Mouse (Mus musculus): ENCODE results near the gene Nol4l. TPM values are rescaled to one million over a fixed set of nuclear protein-coding genes. Genes with fewer than 3 reads are reported as not detected.
"Not testable (repeated sequence)": the region's sequence is repeated elsewhere in the genome, so short reads cannot be mapped to it uniquely, and the experiment has no call there.

Nol4l gene
- polyA plus RNA-seq, 1 experiment from 2014 or later: 11.3 TPM

DNA sequence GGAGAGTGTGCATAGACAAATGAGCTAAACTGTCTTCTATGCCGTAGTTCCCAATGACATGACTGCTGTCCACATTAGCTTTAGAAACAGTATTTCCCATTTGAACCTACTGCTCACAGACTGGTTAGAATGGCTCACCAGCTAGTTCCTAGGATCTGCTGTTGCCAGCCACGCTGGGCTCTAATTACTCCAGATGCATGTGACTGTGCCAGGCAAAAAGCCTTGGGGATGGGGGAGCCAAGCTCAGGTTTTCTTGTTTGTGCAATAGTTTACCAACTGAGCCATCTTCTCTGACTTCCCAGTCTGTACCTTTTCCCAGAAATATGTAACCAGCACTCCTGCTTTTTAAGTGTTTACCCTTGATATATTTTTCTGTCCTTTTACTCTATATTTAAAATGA lies 154.4 kb downstream of the Nol4l start:
- Histone ChIP-seq H3K4me1 (no peaks in the 10 kb centered on the region), H3K9ac (no peak overlapping the region), H3K4me2 (no peak overlapping the region), H3K36me3 (peaks cover 26% of the 10 kb centered on the region), H3K9me3 (no peaks in the 10 kb centered on the region), H3K27me3 (no peaks in the 10 kb centered on the region), H3K27ac (no peak overlapping the region), H3K4me3 (no peak overlapping the region)
- 62% methylated on average over 2 of the region's 2 CpGs for WGBS
- no peak for ATAC-seq (ENCODE audit: borderline replicate concordance, extremely low read depth, low FRiP score, low TSS enrichment)

- no peak overlapping the region for H3K9ac ChIP-seq
- H3K4me1 ChIP-seq: no peaks in the 10 kb centered on the region
- H3K27me3 ChIP-seq: no peaks in the 10 kb centered on the region
- no peaks in the 10 kb centered on the region for H3K9me3 ChIP-seq
- H3K27ac ChIP-seq: no peak overlapping the region
- no peak for ATAC-seq (ENCODE audit: borderline replicate concordance, extremely low read depth, low FRiP score, low TSS enrichment)
- no peak overlapping the region for H3K4me3 ChIP-seq
- no peak overlapping the region for H3K4me2 ChIP-seq
- H3K36me3 ChIP-seq: peaks cover 44% of the 10 kb centered on the region
These were observed 158.9 kb downstream of the Nol4l start for GRCm38 (mm10) chr2:153370871-153371270.

- not testable (repeated sequence) for H3K4me3 ChIP-seq; H3K27me3 ChIP-seq; H3K9ac ChIP-seq; ATAC-seq (ENCODE audit: borderline replicate concordance, extremely low read depth, low FRiP score, low TSS enrichment); H3K4me1 ChIP-seq; H3K27ac ChIP-seq; H3K9me3 ChIP-seq; H3K4me2 ChIP-seq
- peaks cover 84% of the 10 kb centered on the region for H3K36me3 ChIP-seq
- 88% methylated on average over 14 of the region's 14 CpGs for WGBS
These were observed 165.2 kb downstream of the Nol4l start for GRCm38 (mm10) chr2:153364531-153364930.

- H3K4me3 ChIP-seq: no peak overlapping the region
- no peak overlapping the region for H3K27ac ChIP-seq
- no peak overlapping the region for H3K4me2 ChIP-seq
- 85% methylated on average over 1 of the region's 1 CpGs for WGBS
- H3K27me3 ChIP-seq: no peaks in the 10 kb centered on the region
- no peaks in the 10 kb centered on the region for H3K9me3 ChIP-seq
- H3K9ac ChIP-seq: no peak overlapping the region
- no peaks in the 10 kb centered on the region for H3K4me1 ChIP-seq
- peaks cover 84% of the 10 kb centered on the region for H3K36me3 ChIP-seq
- ATAC-seq (ENCODE audit: borderline replicate concordance, extremely low read depth, low FRiP score, low TSS enrichment): no peak
These were observed 168.6 kb downstream of the Nol4l start for GRCm38 (mm10) chr2:153361101-153361710.

Other genes with a start within 250 kb of the Nol4l start
- 6.2 and 7.3 TPM in 2 replicates for gene Kif3b, start 238.6 kb downstream of the Nol4l start, polyA plus RNA-seq (2015; fragmentation: Nextera tagmentation; extraction: Ambion mirVana)
- gene Asxl1, start 184.1 kb downstream of the Nol4l start, polyA plus RNA-seq (2015; fragmentation: Nextera tagmentation; extraction: Ambion mirVana): 15.9 and 16.3 TPM in 2 replicates
- gene 4930404H24Rik, start 37.2 kb downstream of the Nol4l start, polyA plus RNA-seq (2015; fragmentation: Nextera tagmentation; extraction: Ambion mirVana): not detected in 2 replicates
- 83.5 and 84.8 TPM in 2 replicates for gene Commd7, start 102.8 kb upstream of the Nol4l start, polyA plus RNA-seq (2015; fragmentation: Nextera tagmentation; extraction: Ambion mirVana)
- gene Dnmt3b, start 119.5 kb upstream of the Nol4l start, polyA plus RNA-seq (2015; fragmentation: Nextera tagmentation; extraction: Ambion mirVana): 12.3 and 13.0 TPM in 2 replicates
- gene Dnmt3c, start 166.7 kb upstream of the Nol4l start, polyA plus RNA-seq (2015; fragmentation: Nextera tagmentation; extraction: Ambion mirVana): not detected in 2 replicates
- 257 and 262 TPM in 2 replicates for gene Mapre1, start 211.3 kb upstream of the Nol4l start, polyA plus RNA-seq (2015; fragmentation: Nextera tagmentation; extraction: Ambion mirVana)
- 0.08 TPM in 1 of 2 replicates, not detected in the other for gene Efcab8, start 250.0 kb upstream of the Nol4l start, polyA plus RNA-seq (2015; fragmentation: Nextera tagmentation; extraction: Ambion mirVana)